Mouse (Mus musculus) T-helper 2 cell (primary cell): ENCODE results near the gene Xpo6.

Experiments
- in situ Hi-C: fragments of 300-600 bp; cut with MboI, MseI; formaldehyde crosslinking; loops from one replicate; pipeline ENCODE4 v1.15.1; 2025; ENCODE audit warnings: high pct_unique_total_duplicates

Xpo6 gene

GRCm38 (mm10) chr7:126135391-126135790 is 64.9 kb downstream of the Xpo6 start:
- in situ Hi-C loops = no loop called here

- in situ Hi-C loops = no loop called here
Observed at GRCm38 (mm10) chr7:126134634-126135321, 65.5 kb downstream of the Xpo6 start.

GRCm38 (mm10) chr7:126127673-126128072 is 72.6 kb downstream of the Xpo6 start:
- in situ Hi-C loops = no loop called here

- in situ Hi-C loops = no loop called here
Observed at GRCm38 (mm10) chr7:126126502-126126901, 73.8 kb downstream of the Xpo6 start.

GRCm38 (mm10) chr7:126121533-126121932 is 78.8 kb downstream of the Xpo6 start:
- in situ Hi-C loops = no loop called here

- in situ Hi-C loops = no loop called here
Observed at GRCm38 (mm10) chr7:126119819-126120218, 80.5 kb downstream of the Xpo6 start.

GRCm38 (mm10) chr7:126113263-126113662 is 87.0 kb downstream of the Xpo6 start:
- in situ Hi-C loops = no loop called here

- in situ Hi-C loops = no loop called here
Observed at GRCm38 (mm10) chr7:126111230-126111629, 89.1 kb downstream of the Xpo6 start.

GRCm38 (mm10) chr7:126109898-126110297 is 90.4 kb downstream of the Xpo6 start:
- in situ Hi-C loops = no loop called here

GRCm38 (mm10) chr7:126100440-126100839 is 99.9 kb downstream of the Xpo6 start:
- in situ Hi-C loops = no loop called here

GRCm38 (mm10) chr7:126099835-126100234 is 100.5 kb downstream of the Xpo6 start:
- in situ Hi-C loops = loop anchor here (25.0 kb wide), 1 partner anchor 663 kb away; the partner anchor contains the start of gene Kdm8

GRCm38 (mm10) chr7:126099163-126099775 is 101.0 kb downstream of the Xpo6 start:
- in situ Hi-C loops = loop anchor here (25.0 kb wide), 1 partner anchor 662 kb away; the partner anchor contains the start of gene Kdm8

- in situ Hi-C loops = loop anchor here (25.0 kb wide), 1 partner anchor 660 kb away; the partner anchor contains the start of gene Kdm8
Observed at GRCm38 (mm10) chr7:126097219-126097915, 102.9 kb downstream of the Xpo6 start.

- in situ Hi-C loops = loop anchor here (25.0 kb wide), 1 partner anchor 659 kb away; the partner anchor contains the start of gene Kdm8
Observed at GRCm38 (mm10) chr7:126096596-126096995, 103.7 kb downstream of the Xpo6 start.

- in situ Hi-C loops = loop anchor here (5.0 to 25.0 kb wide), 2 partner anchors 347 to 657 kb away; partner anchors contain the start of gene Kdm8
Observed at GRCm38 (mm10) chr7:126094738-126095137, 105.6 kb downstream of the Xpo6 start.

GRCm38 (mm10) chr7:126093162-126093561 is 107.1 kb downstream of the Xpo6 start:
- in situ Hi-C loops = loop anchor here (5.0 to 25.0 kb wide), 2 partner anchors 346 to 656 kb away; partner anchors contain the start of gene Kdm8

GRCm38 (mm10) chr7:126089782-126090181 is 110.5 kb downstream of the Xpo6 start:
- in situ Hi-C loops = loop anchor here (5.0 to 25.0 kb wide), 2 partner anchors 342 to 652 kb away; partner anchors contain the start of gene Kdm8

GRCm38 (mm10) chr7:126088155-126088554 is 112.1 kb downstream of the Xpo6 start:
- in situ Hi-C loops = loop anchor here (25.0 kb wide), 1 partner anchor 651 kb away; the partner anchor contains the start of gene Kdm8

GRCm38 (mm10) chr7:126087602-126088001 is 112.7 kb downstream of the Xpo6 start:
- in situ Hi-C loops = loop anchor here (25.0 kb wide), 1 partner anchor 650 kb away; the partner anchor contains the start of gene Kdm8

- in situ Hi-C loops = loop anchor here (25.0 kb wide), 1 partner anchor 649 kb away; the partner anchor contains the start of gene Kdm8
Observed at GRCm38 (mm10) chr7:126086321-126086741, 114.0 kb downstream of the Xpo6 start.

GRCm38 (mm10) chr7:126085154-126085553 is 115.1 kb downstream of the Xpo6 start:
- in situ Hi-C loops = loop anchor here (25.0 kb wide), 1 partner anchor 648 kb away; the partner anchor contains the start of gene Kdm8

- in situ Hi-C loops = loop anchor here (25.0 kb wide), 1 partner anchor 647 kb away; the partner anchor contains the start of gene Kdm8
Observed at GRCm38 (mm10) chr7:126083980-126084348, 116.3 kb downstream of the Xpo6 start.
